Mouse (Mus musculus) embryo, embryonic 11 days (tissue): ENCODE data around the gene Smpd2.

Experiments used
- DNase-seq: peaks from one replicate; pipeline ENCODE4 v3.0.0-alpha.2; 2015

Gene Smpd2

GRCm38 (mm10) chr10:41489708-41490517, at the start of gene Smpd2, which contains the start of gene Ppil6:
Gene Smpd2, minus strand, starts transcription at chr10:41490369.
Gene Ppil6, plus strand, starts transcription at chr10:41490439.
- DNase-seq: peak; percentile 97

GRCm38 (mm10) chr10:41538986-41539385, 48.8 kb upstream of the Smpd2 start:
- DNase-seq: no peak

GRCm38 (mm10) chr10:41537983-41538330, 47.8 kb upstream of the Smpd2 start:
- DNase-seq: no peak

- no peak for DNase-seq
These were observed 47.2 kb upstream of the Smpd2 start for GRCm38 (mm10) chr10:41537226-41537982.

- DNase-seq: no peak
These were observed 46.5 kb upstream of the Smpd2 start for GRCm38 (mm10) chr10:41536714-41537113.

GRCm38 (mm10) chr10:41535991-41536390, 45.8 kb upstream of the Smpd2 start:
- DNase-seq: no peak

GRCm38 (mm10) chr10:41529972-41530371, 39.8 kb upstream of the Smpd2 start:
- no peak for DNase-seq

- DNase-seq: no peak
These were observed 35.5 kb upstream of the Smpd2 start for GRCm38 (mm10) chr10:41525696-41526095.

- DNase-seq: no peak
These were observed 33.2 kb upstream of the Smpd2 start for GRCm38 (mm10) chr10:41523386-41523785.

- DNase-seq: no peak
These were observed 30.2 kb upstream of the Smpd2 start for GRCm38 (mm10) chr10:41520410-41520673.

GRCm38 (mm10) chr10:41519640-41520409, 29.7 kb upstream of the Smpd2 start:
- DNase-seq: peak; percentile 75

- peak; percentile 97 for DNase-seq
These were observed 28.9 kb upstream of the Smpd2 start, which contains the start of gene Cd164 for GRCm38 (mm10) chr10:41518981-41519618. Gene Cd164, plus strand, starts transcription at chr10:41519414.

- peak; percentile 85 for DNase-seq
These were observed 28.4 kb upstream of the Smpd2 start for GRCm38 (mm10) chr10:41518508-41518980.

- no peak for DNase-seq
These were observed 24.8 kb upstream of the Smpd2 start for GRCm38 (mm10) chr10:41514921-41515320.

- no peak for DNase-seq
These were observed 24.1 kb upstream of the Smpd2 start for GRCm38 (mm10) chr10:41514301-41514700.

- peak; percentile 40 for DNase-seq
These were observed 19.0 kb upstream of the Smpd2 start for GRCm38 (mm10) chr10:41509160-41509559.

GRCm38 (mm10) chr10:41505446-41505845, 15.3 kb upstream of the Smpd2 start:
- peak; percentile 88 for DNase-seq

GRCm38 (mm10) chr10:41504996-41505395, 14.8 kb upstream of the Smpd2 start:
- DNase-seq: no peak

GRCm38 (mm10) chr10:41500941-41501340, 10.8 kb upstream of the Smpd2 start:
- DNase-seq: no peak

GRCm38 (mm10) chr10:41491111-41491510, 942 bp upstream of the Smpd2 start:
- no peak for DNase-seq

- no peak for DNase-seq
These were observed 327 bp upstream of the Smpd2 start for GRCm38 (mm10) chr10:41490518-41490873.

GRCm38 (mm10) chr10:41489294-41489693, 875 bp downstream of the Smpd2 start:
- no peak for DNase-seq

- no peak for DNase-seq
These were observed 1.3 kb downstream of the Smpd2 start for GRCm38 (mm10) chr10:41488877-41489276.
